Mouse (Mus musculus): ENCODE data around the gene Cox6a2.

DNA sequence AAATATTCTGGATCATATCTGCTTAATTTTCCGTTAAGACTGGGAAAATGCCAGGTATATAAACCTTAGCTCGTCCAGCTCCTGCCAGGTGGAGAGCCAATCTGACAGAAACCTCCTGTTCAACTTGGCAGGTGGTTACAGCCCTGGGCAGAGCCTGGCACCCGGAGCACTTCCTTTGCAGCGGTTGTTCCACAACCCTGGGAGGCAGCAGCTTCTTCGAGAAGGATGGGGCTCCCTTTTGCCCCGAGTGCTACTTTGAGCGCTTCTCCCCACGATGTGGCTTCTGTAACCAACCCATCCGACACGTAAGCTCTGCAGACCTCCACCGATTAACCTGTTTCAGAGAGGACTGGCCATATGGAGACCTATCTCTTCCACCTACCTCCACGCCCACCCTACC lies 45.8 kb upstream of the Cox6a2 start:
- TF ChIP-seq GATA1 (IDR thresholded peaks at IDR 0.05; ENCODE audit: borderline replicate concordance, low read length): no peak
- no peak for TF ChIP-seq FLI1 (IDR thresholded peaks at IDR 0.05; ENCODE audit: low read length)
